Mouse (Mus musculus): ENCODE measurements around the gene Scarf1.

Gene Scarf1

DNA sequence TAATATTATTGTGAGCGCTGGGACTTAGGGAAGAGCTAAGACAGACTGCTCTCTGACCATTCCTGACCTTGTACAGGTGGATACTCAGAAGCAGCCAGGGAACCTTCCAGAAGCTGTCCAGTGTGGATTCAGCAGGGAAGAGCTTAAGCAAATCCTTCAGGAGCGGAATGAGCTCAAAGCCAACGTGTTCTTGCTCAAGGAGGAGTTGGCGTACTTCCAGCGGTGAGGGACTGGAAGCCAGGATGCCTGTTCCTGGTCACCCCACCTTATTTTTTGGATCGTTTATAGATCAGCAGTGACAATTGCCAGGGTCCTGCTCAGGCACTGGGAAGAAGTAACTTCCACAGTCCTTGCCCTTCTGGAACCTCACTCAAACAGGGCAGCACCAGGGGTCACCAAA, 2.1 kb upstream of the Scarf1 start:
- DNase-seq (ENCODE audit: extremely low read depth, low read depth): no peak

DNA sequence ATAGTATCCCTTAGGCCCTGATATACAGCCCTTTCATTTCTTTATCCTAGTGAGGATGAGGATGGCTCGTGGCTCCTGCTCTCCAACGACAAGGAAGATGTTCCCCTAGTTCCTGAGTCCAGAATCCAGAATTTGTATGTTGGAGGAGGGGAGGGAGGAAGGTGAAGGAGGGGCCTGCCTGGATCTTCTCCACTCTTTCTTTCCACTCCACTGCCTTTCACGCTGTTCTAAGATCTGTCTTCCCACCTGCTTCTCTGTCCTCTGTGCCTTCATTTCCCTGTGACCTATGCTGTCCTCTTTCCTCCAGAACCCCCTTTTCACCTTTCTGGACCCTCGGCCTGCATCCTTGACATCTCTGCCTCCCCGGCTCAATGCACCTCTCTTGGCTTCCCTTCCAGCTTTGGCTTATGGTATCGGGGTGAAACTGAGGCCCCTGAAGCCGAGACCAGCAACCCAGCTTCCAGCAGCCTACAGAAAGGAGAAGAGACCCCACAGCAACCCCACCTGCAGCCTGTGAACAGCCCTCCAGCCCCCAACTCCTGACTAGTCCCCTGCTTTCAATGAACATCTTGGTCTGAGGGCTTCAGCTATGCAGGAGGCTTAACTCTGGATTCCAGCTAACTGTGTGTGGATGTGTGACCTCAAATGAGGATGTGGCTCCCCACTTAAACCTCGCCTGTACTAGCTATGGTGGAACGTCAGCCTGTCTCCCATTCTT, 880 bp upstream of the Scarf1 start:
- DNase-seq (ENCODE audit: extremely low read depth, low read depth): no peak

DNA sequence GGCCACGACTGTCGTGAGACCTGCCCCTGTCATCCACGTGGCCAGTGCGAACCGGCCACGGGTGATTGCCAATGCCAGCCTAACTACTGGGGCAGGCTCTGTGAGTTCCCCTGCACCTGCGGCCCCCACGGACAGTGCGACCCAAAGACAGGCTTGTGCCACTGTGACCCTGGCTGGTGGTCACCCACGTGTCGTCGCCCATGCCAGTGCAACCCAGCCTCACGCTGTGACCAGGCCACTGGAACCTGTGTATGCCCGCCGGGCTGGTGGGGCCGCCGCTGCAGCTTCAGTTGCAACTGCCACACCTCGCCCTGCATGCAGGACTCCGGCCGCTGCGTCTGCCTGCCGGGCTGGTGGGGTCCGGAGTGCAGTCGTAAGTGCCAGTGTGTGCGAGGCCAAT, 1.8 kb downstream of the Scarf1 start:
- no peak for DNase-seq (ENCODE audit: extremely low read depth, low read depth)

DNA sequence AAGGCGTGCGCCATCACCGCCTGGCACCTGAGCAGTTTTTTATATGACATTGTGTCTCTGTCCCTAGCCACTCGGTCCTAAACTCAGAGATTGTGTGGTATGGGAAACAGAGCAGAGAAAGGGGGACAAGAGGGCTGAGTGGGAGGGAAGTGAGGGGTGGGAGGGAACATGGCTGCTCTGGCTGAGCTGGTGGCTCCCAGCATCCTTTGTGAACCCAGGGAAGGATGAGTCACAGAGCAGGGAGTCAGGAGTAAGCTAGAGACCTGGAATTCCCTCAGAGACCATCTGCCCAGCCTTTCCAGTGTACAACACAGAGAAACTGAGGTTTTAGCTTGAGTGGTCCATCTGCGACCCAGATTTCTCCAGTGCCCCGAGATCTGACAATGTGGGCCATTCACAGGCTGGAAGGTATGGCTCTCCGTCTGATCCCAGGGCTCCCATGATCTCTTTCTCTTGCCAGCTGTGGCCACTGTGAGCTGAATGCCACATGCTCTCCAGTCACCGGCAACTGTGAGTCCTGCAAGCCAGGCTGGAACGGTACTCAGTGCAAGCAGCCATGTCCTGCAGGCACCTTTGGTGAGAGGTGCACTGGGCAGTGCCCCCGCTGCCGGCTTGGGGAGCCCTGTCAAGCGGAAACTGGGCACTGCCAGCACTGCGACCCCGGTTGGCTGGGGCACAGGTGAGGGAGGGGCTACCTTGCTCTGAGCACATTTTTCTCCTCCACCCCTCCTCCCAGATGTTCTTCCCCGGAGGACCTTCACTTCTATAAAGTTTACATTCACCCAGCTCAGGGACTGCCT, 6.7 kb downstream of the Scarf1 start:
- DNase-seq (ENCODE audit: extremely low read depth, low read depth): no peak

DNA sequence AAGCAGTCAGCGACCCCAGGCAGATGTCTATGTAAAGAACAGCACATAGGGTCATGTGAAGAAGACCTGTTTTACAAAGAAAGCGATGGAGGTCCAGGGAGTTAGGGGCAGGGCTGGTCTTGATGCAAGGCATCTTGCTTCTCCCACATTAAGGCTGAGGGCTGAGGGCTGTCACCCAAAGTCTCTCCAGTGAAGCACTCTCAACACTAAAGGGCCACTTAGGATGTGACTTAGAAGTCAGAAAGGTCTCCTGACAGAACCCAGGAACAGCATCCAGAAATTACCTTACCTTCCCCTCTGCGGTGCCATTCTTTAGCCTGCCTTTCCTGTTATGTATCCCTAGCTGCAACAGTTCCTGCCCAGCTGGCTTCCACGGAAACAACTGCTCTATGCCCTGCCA, 8.3 kb downstream of the Scarf1 start:
- DNase-seq (ENCODE audit: extremely low read depth, low read depth): no peak

DNA sequence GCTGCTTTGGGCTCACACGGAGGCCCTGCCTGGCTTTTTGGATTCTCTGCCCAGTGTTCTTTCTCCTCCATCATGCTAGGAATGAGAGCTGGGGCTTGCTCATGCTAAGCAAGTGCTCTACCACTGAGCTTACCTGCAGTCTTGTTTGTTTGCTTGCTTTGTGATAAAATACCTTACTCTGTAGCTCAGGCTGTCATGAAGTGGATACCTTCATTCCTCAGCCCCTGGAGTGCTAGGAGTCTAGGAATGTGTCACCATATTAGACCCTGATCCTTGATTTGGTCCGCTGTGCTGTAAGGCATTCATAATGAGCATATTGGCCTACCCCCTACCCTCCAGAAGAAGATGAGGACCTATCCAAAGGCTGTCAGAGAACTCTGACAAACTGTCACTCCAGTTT, 9.5 kb downstream of the Scarf1 start:
- no peak for DNase-seq (ENCODE audit: extremely low read depth, low read depth)

DNA sequence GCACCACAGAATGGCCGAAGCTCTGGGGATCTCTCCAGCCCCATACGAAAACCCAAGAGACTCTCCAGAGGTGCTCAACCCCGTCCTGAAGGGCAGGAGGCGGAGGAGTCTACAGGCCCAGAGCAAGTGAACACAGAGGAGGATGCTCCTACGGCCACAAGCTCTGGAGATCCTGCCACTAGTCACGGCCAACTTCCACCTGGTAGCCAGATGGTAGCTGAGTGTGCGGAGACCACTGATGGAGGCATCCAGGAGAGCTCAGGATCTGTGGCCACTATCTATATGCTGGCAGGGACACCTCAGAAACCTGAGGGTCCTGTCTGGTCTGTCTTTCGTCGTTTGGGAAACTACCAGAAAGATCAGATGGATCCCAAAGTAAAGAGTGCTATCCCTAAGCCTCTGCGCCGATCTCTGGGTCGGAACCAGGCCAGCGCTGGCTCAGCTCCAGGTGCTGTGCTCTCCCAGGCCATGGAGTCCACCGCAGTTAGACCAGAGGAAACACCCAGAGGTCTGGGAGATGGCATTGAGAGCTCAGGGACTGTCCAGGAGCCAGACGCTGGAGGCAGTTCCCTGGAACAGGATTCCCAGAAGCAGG, 12.3 kb downstream of the Scarf1 start:
- no peak for DNase-seq (ENCODE audit: extremely low read depth, low read depth)

DNA sequence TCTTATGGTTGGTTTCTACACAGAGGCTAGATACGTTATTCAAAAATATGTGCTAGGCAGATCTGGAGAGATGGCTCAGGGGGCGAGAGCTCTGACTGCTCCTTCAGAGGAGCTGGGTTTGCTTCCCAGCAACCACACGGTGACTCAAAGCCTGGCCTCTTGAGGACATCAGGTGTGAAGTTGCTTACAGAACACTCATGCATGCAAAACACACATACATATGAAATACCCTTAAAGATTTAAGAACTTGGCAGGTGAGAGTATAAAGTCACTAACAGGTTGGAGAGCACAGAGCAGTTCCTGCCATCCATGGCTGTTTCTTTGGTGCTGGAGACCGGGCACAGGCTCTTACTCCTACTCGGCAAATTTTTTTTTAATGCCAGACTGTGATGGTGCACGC, 13.6 kb downstream of the Scarf1 start:
- no peak for DNase-seq (ENCODE audit: extremely low read depth, low read depth)

DNA sequence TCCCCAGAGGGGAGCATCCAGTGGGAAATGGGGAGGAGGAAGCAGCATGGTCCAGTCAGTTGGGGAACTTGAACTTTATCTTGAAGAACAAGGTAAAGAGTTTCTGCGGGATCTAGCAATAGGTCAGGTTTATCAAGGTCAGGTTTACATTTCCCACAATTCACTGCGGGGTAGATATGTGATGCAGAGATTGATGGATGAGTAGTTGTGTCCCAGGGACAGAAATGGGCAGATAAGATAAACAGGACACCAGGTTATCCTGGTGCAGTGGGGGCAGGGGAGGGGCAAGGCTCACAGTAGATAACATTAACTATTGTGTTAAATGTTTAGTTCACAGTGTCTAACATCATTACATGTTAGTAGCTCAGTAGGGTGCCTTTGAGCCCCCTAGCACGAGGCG, 16.4 kb downstream of the Scarf1 start:
- no peak for DNase-seq (ENCODE audit: extremely low read depth, low read depth)

DNA sequence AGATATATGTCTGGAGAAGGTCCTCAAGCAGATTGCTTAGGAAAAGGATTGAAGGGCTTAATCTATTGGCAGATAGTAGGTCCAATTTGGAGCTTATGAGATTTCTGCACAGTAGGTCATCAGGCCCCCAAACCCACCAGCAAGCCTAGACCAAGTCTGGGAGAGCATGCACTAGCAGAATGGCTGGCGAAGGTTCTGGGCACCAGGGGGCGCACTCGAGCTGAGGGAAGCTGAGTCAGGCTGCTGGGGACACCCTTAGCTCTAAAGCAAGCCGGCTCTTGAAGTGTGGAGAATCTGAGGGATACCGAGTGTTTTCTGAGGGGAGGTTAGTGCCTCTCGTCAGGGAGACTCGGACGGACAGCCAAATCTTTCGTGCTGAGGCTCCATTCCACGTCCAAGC, 17.0 kb downstream of the Scarf1 start:
- peak; percentile 63 for DNase-seq (ENCODE audit: extremely low read depth, low read depth)

DNA sequence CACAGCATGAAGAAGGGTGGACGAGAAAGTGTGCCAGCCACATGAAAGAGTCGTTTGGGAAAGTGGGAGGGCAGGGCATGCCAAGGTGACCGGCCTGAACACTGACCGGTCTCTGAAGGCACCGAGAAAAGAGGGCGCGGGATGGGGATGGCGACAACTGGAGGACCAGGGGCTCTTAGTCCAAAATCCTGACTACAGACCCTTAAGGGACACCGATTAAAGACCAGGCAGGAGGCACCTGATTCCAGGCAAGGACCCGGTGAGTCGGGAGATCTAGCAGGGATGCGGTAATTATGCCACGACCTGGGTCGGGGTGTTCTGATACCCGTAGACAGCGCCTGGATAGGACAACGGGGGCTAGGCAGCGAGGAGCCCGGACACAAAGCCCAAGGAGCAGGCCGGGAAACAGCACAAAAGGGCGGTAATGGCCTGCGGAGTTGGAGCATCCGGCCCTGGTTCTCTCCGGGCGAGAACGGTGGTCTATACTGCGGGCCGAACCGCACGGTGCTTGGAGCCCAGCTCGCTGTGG, 17.6 kb downstream of the Scarf1 start:
- DNase-seq (ENCODE audit: extremely low read depth, low read depth): no peak

DNA sequence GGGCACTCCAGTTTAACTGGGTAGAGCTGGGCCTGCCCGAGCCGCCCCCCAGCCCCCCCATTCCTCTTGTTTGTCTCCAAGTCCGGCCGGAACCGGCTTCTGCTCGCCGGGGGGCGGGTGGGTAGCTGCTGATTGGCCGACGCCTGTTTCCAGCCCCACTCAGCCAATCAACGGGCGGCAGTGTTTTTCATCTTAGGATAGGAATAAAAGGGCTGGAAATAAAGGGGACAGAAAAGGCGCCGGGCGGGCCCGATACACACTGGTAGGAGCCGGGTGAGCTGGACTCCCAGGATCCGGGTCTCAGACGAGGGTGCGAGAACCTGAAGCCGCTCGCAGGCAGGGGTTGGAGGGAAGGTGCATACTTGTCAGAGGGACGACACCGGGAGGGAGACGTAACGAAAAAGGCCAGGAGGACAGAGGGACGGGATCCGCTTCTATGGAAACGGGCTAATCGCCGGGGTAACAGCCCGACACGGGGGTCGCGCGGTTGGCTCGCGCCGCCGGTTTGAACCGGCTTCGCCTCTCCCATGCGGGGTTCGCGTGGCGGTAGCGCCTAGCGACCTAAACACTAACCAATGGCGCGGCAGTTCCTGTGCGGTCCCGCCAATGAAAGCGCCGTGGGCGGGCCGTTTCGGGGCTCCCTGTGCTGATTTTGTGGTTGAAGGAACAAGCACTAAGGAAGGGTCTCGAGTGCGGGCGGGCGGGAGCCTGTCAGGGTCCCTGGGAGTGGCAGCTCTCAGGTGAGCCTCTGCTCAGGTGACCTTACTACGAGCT, 18.3 kb downstream of the Scarf1 start, which contains the start of gene Slc43a2:
Gene Slc43a2 (plus strand): TSS at position 226 of the 774 bp plus-strand sequence.
- DNase-seq (ENCODE audit: extremely low read depth, low read depth): peak; percentile 94

DNA sequence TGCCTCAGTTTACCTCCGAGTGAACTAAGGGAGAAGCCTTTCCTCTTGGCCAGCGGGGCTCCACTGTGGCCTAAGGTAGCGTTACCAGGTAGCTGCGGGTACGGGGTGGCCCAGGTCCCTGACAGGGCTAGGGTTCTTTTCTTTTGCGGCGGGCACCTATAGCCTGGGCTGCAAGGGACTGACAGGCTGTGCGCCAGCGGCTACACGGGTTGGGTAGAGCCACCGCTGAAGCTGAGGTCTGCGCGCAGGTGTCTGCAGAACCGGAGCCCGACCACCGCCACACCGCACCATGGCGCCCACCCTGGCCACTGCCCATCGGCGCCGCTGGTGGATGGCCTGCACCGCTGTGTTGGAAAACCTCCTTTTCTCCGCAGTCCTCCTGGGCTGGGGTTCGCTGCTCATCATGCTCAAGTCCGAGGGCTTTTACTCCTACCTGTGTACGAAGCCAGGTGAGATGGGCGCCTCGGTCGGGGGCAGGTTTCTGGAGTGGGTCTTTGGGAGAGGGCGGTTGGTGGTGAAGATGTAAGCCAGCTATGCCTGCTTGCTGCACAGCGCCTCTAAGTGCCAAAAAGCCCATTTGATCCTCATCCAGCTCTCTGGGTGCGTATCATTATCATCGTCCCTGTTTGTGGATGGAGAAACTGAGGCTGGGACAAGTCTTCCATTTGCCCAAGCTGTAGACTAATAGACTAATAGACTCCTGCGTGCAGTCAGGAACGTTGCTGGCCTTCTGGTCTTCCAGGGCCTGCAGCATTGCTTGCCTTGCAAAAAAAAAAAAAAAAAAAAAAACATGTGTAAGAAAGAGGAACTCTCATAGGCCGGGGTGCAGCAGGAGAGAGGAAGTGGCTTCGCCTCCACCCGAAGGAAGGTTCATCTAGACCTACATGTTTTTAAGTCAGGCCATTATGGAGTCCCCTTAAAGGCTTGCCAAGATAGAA, 19.3 kb downstream of the Scarf1 start:
- DNase-seq (ENCODE audit: extremely low read depth, low read depth): peak; percentile 94

DNA sequence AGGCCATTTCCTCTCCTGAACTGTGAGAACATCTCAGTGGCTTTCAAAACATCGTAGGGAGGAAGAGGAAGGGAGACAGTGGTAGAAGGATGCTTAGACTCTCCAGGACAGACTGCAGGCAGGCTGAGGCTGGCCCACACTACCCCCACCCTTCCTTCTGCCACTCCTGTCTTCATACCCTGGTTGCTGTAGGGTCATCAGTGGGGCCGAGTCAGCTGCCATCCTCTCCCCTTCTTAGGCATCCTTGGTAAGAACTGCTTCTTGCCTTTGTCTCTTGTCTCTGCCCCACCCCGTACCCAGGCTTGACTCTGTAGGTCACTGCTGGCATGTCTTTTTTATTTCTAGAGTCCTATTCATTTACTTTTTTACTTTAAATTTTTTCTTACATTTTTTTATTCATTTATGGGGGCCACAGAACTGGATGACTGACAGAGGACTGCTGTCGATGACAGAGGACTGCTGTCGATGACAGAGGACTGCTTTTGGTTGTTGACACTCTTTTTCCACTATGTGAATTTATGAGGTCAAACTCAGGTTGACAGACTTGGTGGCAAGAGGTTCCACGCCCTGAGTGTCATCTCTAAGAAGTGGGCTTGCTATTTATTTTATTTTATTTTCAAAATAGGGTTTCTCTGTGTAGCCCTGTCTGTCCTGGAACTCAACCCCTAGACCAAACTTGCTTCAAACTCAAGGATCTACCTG, 20.1 kb downstream of the Scarf1 start:
- no peak for DNase-seq (ENCODE audit: extremely low read depth, low read depth)

DNA sequence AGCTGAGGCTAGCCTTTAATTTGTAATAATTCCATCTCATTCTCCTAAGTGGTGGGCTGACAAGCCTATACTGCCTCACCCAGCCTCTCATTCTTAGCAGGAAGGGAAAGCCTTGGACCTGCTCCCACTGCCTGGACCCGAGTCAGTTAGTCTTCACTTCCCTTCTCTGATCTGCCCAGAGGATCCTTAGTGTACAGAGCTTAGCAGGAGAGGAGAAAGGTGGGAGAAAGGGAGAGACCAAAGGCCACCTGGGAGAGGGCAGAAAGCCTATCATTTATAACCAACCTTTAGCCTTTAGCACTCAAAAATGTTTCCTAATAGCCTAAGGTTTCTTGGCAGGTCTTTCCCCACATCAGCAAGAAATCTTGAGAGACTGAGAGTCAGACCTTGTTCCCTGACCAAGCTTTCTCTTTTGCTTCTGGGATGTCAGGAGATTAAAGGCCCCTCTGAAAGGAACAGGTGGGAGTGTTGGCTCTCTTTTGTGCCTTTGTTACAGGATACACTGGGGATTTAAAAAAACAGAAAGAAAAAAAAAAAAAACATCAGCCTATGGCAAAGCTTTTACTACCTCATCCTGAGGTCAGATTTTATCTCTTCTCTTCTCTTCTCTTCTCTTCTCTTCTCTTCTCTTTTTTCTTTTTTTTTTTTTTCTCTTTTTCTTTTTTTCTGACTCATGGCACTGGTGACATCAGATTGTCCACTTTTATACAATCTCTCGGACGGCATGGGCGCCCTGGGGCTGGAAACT, 21.1 kb downstream of the Scarf1 start:
- no peak for DNase-seq (ENCODE audit: extremely low read depth, low read depth)

DNA sequence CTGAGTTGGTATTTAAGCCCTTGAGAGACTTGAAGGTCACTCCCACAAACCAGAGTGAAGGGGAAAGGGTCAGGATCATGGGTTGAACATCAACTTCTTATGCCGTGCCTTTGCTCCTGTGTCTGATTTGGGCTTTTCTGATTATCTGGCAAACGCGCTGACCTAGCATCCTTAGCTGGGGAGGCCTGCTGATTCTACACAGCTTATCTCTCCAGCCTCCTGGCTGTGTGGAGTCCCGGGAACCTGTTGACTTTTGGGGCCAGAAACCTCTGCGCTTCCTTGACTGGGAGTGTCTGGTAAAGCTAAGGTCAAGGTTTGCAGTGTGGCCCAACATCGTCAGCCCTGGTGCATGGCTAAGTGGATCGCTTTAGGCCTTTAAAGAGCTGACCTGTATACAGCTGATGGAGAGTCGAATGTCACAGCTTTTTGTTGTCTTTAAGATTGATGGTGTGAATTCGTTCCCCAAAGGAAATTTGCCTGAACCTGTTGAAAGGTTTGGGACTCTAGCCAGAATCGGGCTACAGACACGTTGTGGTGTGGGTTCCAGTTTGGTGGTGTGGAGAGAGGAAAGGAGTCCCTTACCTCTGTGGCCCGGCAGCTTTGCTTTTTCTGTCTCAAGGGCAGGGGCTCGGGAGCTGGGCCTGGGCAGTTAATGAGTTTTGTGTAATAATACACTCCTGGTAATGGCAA, 21.9 kb downstream of the Scarf1 start:
- DNase-seq (ENCODE audit: extremely low read depth, low read depth): peak; percentile 27

DNA sequence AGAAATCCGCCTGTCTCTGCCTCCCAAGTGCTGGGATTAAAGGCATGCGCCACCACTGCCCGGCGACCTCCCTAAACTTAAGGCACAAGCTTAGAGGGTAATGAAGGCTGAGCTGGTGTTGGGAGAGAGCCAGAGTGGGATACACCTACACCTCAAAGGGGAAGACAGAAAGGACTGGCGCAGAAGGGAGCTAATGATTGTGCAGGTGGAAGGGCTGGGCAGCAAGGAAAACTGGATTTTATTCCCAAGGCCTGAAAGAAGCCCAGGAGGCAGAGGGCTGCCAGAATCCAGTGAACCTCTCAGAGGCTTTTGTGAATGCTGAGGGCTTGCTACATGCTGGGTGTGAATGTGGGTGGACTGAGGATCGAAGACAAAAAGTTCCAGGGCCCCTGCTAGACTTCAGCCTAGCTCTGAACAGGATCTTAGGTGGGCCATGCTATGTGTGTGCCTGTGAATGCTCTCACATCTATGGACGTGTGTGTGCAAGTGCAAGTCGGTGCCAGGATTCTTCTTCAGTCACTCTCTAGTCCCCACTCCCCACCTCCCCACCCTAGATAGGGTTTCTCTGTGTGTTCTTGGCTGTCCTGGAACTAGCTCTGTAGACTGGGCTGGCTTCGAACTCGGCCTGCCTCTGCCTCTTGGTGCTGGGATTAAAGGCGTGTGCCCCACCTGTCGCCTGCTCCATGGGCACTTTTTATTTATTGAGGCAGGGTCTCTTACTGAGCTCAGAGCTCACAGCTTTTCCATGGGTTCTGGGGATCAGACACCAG, 23.1 kb downstream of the Scarf1 start:
- no peak for DNase-seq (ENCODE audit: extremely low read depth, low read depth)

DNA sequence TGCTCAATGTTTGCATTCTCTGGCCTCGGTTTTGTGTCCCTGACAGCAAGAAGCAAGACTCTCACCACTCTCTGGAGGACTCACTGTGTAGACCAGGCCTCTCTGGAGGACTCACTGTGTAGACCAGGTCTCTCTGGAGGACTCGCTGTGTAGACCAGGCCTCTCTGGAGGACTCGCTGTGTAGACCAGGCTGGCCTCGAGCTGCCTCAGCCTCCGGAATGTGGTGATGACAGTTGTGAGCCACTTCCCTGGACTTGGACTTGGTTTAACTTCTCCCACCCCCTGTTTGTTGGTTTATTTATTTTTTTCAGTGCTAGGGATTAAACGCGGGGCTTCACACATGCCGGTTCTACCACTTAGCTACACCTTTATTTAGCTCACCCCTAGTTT, 23.7 kb downstream of the Scarf1 start:
- DNase-seq (ENCODE audit: extremely low read depth, low read depth): no peak

Measured in MEL-GATA-1-ER (cell line).